Mouse (Mus musculus) cerebellum, adult 2 months (tissue): ENCODE data around the gene Arhgap33.

Experiments used
- CTCF ChIP-seq: fragments of 200-500 bp; IDR thresholded peaks from 2 replicates; pipeline ENCODE4 v1.5.1; 2011; ENCODE audit warnings: low read depth, mild to moderate bottlenecking, control low read depth, low read length, moderate library complexity, borderline replicate concordance; ENCODE audit not compliant: insufficient read depth
- POLR2A ChIP-seq: fragments of 200-500 bp; IDR thresholded peaks from 2 replicates; pipeline ENCODE4 v1.6.1; 2011; ENCODE audit warnings: low read length, control low read depth, borderline replicate concordance; ENCODE audit not compliant: insufficient read depth

- no peak for TF ChIP-seq CTCF
- no peak for TF ChIP-seq POLR2A
These were observed 14.0 kb downstream of the Arhgap33 start for GRCm38 (mm10) chr7:30520856-30521255.
